Mouse (Mus musculus): ENCODE data around the gene Fam20b.
"Not testable (repeated sequence)": the region's sequence is repeated elsewhere in the genome, so short reads cannot be mapped to it uniquely, and the experiment has no call there.

Gene Fam20b

GRCm38 (mm10) chr1:156669208-156669983 lies 49.5 kb downstream of the Fam20b start:
- DNase-seq = no peak

- no peak for DNase-seq
Measured at GRCm38 (mm10) chr1:156668602-156669001, 50.3 kb downstream of the Fam20b start.

DNA sequence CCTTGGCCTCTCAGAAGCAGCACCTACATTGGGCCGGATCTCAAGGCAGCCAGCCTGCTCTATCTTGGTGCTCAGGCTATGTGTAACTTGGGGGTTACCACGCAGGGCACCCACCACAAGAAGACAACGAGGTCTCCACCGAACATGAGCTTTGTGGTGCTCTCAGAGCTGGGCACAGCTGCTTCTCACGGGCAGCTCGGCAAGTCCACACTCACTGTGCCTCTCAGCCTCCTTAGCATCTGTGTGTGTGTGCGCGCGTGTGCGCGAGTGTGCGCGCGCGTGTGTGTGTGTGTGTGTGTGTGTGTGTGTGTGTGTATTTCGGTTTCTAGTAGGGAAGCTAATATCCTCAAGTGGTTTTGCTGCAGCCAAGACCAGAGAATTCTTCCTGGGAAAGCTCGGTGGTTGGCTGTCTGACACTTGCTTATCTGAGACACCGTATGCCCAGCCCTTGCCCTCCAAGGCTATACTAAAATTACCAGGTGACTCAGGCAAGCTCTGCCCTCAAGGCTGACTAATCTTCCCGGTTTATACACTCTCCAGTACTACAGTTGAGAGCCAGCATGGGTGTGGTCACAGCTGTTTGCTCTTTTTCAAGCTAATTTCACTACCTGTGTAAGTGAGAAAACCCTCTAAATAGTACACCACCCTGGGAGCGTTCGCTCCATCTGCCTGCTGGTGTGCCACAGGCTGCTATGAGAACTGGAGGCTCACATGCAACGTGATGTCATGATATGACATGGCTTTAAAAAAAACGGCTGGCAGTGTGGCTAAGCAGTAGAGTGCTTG lies 51.6 kb downstream of the Fam20b start:
- DNase-seq = no peak

- DNase-seq = no peak
Measured at GRCm38 (mm10) chr1:156665777-156666176, 53.1 kb downstream of the Fam20b start.

DNA sequence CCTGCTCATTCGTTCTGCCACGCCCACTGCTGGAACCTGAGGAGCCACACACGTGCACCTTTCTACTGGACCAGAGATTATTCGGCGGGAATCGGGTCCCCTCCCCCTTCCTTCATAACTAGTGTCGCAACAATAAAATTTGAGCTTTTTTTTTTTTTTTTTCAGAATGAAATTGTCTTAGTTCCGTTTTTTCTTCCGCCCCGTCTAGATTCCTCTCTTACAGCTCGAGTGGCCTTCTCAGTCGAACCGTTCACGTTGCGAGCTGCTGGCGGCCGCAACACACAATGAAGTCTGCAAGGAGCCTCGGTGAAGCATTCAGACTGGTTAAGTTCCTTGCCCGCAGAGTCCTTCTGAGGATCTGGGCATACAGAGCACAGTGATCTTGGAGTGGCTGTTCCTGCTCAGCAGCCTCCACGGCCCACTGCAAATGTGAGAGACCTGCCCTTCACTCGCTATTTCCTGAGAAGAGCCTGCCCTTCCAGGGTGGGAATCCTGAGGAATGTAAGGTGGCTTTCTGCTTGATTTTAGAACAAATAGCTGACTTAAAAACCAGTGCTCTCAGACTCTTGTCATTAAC lies 58.1 kb downstream of the Fam20b start:
- DNase-seq = not testable (repeated sequence)

DNA sequence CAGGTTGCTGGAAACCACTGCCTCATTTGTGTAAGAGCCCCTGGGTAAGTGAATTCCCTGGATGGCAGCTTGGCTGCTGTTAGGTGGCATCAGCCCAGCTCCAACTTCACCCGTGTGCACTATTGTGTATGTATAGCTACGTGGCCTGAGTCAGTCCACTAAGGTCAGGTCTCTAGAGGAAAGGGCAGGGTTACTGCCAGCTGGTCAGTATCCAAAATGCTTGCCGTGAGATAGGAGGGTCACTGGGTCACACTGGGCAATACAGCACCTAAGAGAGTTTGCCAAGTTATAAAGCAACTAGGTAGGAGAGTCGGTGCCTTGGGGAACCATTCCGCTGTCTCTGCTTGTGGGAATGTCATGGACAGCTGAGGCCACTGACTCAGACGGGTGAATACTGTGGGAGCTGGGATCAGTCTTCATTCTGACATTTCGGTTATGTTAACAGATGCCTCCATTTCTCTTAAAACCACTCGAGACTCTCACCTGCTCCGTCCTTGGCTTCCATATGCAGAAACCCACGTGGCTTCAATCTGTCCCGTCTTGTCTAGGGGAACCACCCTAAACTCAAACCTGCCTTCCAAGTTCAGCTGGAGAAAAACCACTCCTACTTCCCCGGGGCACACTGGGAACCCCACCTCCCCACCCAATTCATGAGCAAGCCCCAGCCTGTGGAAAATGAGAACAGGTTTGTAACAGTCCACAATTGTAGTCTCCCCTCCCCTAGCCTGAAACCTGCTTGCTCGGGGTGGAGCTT lies 58.8 kb downstream of the Fam20b start:
- no peak for DNase-seq

- DNase-seq = peak; percentile 70
Measured at GRCm38 (mm10) chr1:156658676-156659075, 60.2 kb downstream of the Fam20b start.

DNA sequence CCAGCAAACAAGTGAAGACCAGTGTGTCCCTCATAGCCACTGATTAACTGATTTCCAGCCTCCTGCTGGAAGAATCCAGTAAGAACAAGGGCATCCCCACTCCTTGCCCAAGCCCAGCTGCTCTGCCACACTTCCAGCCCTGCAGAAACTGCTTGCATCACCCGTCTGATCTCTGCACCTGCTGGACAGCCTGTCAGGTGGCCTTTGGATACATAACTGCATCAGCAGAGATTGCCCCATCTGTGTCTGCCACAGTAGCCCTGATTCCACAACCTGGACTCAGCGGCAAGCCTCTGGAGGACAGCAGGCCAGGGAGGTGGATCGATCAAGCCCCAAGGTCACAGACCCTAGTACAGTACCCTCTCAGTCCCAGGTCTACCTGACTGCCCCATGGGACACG lies 61.4 kb downstream of the Fam20b start:
- DNase-seq = peak in 1 of 2 experiments; percentile 9

- DNase-seq = no peak
Measured at GRCm38 (mm10) chr1:156654735-156655530, 64.0 kb downstream of the Fam20b start.

DNA sequence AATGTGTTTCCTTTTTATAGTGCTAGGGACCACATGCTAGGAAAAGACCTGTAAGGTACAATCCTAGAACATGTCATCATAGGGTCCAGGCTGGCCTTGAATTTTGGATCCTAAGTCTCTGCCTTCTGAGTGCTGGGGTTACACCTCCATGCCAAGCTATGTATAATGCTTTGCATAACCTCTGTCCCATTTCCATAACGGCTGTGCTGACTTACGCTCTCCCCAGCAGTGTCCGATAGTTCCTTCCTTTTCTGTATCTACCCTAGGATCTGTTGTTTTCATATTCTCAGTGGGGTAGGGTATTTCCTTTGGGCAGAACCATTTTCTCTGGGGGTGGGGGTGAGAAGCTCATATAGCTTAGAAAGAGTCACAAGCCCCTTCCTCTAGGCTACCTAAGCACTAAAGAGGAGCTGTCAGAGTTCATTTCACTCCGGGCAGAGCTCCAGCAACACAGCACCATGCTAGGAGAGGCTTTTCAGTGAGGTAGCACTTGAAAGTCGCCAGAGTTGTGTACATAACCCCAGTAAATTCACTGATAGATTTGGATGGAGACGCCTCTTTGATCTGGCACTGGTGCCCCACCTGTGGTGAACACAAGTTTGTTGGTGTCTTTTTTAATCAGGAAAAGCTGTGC lies 66.6 kb downstream of the Fam20b start:
- peak in 1 of 2 experiments; percentile 45 for DNase-seq

DNA sequence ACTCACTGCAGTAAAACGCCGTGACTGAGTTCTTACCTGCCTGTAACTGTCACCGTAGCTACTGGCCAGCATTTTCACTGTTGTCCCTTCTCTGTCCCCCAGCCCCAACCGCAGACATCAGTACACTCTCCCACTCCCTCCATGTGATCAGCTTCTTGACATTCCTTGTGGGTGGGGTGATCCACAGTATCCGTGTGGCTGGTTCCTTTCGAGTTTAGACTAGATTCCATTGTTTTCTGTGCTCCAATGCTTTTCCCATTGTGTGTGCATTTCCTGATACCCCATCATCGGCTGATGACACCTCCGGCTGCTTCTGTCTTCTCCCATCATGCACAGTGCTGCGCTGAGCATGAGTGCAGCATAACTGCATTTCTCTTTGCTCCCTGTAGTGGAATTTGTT lies 68.3 kb downstream of the Fam20b start:
- DNase-seq = no peak

GRCm38 (mm10) chr1:156648705-156649104 lies 70.2 kb downstream of the Fam20b start:
- no peak for DNase-seq

GRCm38 (mm10) chr1:156645971-156646370 lies 72.9 kb downstream of the Fam20b start:
- DNase-seq = peak; percentile 70 to 72

- DNase-seq = peak; percentile 67 to 70
Measured at GRCm38 (mm10) chr1:156644780-156645523, 73.9 kb downstream of the Fam20b start.

GRCm38 (mm10) chr1:156644061-156644460 lies 74.8 kb downstream of the Fam20b start:
- no peak for DNase-seq

DNA sequence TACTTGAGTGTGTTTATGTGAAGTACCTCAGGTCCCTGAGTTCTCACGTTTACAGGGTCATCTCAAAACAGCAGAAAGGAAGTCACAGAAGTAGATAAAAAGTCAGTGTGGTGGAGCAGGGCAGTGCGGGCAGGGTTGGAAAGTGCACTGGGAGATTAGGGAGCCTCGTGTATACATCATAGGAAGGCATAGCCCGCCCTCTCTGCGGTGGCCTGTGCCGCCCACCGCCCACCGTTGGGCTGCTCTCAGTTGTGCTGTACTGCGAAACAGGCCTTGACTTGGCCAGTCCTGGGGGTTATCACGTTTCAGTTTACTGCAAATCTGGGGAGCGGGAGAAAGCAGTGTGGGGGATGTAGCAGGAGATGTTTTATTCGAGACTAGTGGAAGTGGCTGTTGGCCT lies 76.1 kb downstream of the Fam20b start:
- no peak for DNase-seq

DNA sequence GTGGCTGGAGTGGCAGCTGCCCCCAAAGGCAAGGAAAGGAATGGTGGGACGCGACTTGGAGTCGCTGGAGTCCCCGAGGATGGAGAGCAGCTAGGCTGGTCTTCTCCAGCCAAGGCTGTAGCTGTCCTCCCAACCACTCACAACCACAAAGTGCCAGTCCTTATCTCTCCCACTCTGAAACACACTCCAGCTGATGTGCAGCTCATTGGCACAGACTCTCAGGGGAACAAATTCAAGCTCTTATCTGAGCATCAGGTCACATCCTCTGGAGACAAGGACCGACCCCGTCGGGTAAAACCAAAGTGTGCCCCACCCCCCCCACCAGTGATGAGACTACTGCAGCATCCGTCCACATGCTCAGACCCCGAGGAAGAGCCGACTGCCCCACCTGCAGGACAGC lies 77.1 kb downstream of the Fam20b start:
- DNase-seq = no peak

- DNase-seq = no peak
Measured at GRCm38 (mm10) chr1:156640577-156640976, 78.3 kb downstream of the Fam20b start.

GRCm38 (mm10) chr1:156639455-156639854 lies 79.4 kb downstream of the Fam20b start:
- DNase-seq = no peak

DNA sequence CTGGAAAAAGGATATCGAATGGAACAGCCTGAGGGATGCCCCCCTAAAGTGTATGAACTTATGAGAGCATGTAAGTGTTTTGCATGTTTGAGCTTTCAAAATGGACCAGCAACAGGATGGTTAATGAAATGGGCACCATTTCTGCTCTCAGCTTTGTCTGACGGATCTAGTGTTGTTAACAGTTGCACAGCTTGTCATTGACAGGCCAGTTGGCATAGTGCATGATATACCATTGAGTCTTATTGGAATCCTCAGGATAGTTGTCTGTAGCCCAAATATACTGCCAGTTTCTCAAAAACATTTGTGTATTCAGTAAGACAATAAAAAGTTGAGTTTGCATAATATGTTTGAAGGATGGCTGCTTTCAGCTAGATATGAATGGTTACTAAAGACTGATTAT lies 83.7 kb downstream of the Fam20b start:
- DNase-seq = no peak

GRCm38 (mm10) chr1:156633095-156633494 lies 85.8 kb downstream of the Fam20b start:
- DNase-seq = peak; percentile 58 to 70
